Mouse (Mus musculus) testis, adult 10 weeks (tissue): Measurements from ENCODE around the gene Lsm7. TPM values are rescaled to one million over a fixed set of nuclear protein-coding genes. Genes with fewer than 3 reads are reported as not detected.

Experiments used
- polyA plus RNA-seq: library from polyadenylated mRNA; stranded (reverse); fragments of 350-450 nt; fragmentation: Illumina TruSeq; extraction: RNeasy Lipid Tissue Mini Kit (QIAGEN cat#74804); gene quantifications from one replicate; pipeline ENCODE4 v1.2.3, GENCODE M21; 2014; ENCODE audit warnings: low read depth, low replicate concordance

The Lsm7 gene
- 2.3 TPM for polyA plus RNA-seq

GRCm38 (mm10) chr10:80854913-80855748 lies at the start of gene Lsm7, which contains the start of gene Sppl2b:
TSS of gene Lsm7 (minus strand) at chr10:80855209.
TSS of gene Sppl2b (plus strand) at chr10:80855275.

DNA sequence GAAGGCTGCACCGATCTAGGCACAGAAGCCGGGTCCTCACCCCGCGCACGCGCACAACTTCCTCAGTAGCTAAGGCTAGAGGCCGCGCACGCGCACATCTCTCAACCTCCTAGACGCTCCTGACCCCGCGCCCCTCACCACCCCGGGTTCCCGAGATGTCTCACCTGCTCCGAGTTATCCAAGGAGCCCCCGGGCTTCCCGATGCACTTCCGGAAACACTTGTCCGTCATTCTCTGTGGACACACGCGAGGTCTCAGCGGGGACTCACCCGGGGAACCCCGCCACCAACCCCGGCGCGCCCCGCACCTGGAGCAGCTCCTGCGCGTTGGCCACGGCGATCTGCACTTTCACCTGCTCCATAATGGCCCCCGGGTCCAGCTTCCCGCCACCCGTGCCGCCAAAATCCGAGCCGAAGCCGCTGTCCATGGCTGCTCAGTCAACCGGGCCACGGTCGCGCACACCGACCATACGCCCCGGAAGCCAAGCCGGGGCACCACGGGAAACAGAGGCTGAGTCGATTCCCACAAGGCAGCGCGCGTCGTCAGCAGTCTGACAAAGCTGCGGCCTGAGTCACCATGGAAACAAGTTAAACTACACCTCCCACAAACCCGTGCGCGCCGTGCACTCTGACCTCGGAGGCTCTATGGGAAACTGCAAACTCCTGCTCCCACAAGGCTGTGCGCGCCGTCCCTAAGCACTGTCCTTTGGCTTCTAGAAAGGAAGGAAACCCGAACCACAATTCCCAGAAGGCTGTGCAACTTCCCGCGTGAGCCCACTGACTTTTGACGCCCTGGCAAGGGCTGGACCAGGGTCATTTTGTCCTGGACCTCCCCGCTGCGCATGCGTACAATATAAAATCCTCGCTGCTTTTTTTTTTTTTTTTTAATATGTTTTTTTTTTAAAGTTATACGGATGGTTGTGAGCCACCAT lies 45.6 kb upstream of the Lsm7 start, which contains the start of gene Timm13:
Timm13 (minus strand) TSS at position 652 of the 930 bp plus-strand sequence.

GRCm38 (mm10) chr10:80871581-80871980 lies 16.6 kb upstream of the Lsm7 start, which contains the start of gene Tmprss9:
TSS of gene Tmprss9 (plus strand) at chr10:80871848.

GRCm38 (mm10) chr10:80843931-80844547 lies 11.0 kb downstream of the Lsm7 start, which contains the start of gene Lingo3:
TSS of gene Lingo3 (minus strand) at chr10:80844039.

DNA sequence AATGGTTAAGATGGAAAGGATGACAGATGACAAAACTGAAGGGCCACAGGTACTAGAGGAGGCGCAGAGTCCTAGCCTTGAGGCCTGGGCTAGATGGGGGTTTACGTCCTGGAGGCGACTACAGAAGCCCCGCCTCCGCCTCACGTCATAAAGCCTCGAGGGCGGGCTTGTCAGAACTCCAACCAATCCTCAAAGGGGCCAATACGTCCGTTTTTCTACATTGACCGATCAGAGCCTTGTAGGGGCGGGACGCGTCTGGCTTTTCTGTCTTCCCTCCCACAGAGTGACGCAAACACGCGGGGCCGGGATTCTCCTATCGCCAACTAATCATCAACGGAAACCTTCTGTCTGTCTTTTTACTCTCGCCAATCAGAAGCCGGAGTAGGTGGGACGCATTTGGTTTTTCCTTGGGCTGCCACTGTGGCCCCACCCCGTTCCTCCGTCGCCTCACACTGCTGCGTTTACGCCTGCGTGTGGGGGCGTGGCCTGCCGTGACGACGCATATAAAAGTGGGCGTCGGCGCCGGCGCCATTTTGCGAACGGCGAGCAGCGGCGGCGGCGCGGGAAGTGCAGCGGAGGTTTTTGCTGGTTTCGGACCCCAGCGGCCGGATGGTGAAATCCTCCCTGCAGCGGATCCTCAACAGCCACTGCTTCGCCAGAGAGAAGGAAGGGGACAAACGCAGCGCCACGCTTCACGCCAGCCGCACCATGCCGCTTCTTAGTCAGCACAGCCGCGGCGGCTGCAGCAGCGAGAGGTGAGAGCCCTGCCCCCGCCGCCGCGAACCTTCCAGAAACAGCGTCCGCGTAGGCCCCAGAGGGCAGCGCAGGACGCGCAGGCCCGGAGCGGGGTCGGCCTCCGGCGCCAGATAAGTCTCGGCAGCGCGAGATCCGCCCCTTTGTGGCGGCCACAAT lies 28.6 kb downstream of the Lsm7 start, which contains the start of gene Oaz1:
Oaz1 (plus strand) TSS at position 506 of the 912 bp plus-strand sequence.

GRCm38 (mm10) chr10:80813366-80813765 lies 41.6 kb downstream of the Lsm7 start, which contains the start of gene Jsrp1:
TSS of gene Jsrp1 (minus strand) at chr10:80813498.

DNA sequence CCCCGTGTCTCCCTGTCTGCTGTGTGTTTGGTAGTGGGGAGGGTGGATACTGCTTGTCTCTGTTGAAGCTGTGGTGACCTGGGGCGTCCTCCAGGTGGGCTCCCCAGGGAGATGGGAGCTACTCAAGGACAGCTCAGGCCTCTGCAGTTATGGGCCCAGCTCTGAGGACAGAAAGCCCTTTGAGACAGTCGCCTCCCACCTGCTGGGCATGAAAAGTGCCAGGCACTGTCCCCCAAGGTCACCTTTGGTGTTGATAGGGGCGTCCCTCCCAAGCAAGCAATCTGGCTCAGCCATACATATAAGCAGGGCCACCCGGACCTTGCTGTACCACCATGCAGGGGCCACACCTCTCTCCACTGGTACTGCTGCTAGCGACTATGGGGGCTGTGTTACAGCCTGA lies 50.1 kb downstream of the Lsm7 start, which contains the start of gene Amh:
Amh (plus strand) TSS at position 328 of the 400 bp plus-strand sequence.

Other genes starting within 250 kb of the Lsm7 start
- gene Gm49322, start 249.2 kb downstream of the Lsm7 start, polyA plus RNA-seq, result not detected
- gene Csnk1g2, start 232.4 kb downstream of the Lsm7 start, polyA plus RNA-seq, result 6.7 TPM
- gene Btbd2, start 198.1 kb downstream of the Lsm7 start, polyA plus RNA-seq, result 0.13 TPM
- 1.7 TPM for gene Mknk2, start 177.1 kb downstream of the Lsm7 start, polyA plus RNA-seq
- 2.6 TPM for gene Mob3a, start 153.2 kb downstream of the Lsm7 start, polyA plus RNA-seq
- gene Izumo4, start 153.0 kb downstream of the Lsm7 start, polyA plus RNA-seq, result 20.6 TPM
- gene Ap3d1, start 112.9 kb downstream of the Lsm7 start, polyA plus RNA-seq, result 18.3 TPM
- 7.6 TPM for gene Dot1l, start 100.0 kb downstream of the Lsm7 start, polyA plus RNA-seq
- 5.3 TPM for gene Sf3a2, start 57.0 kb downstream of the Lsm7 start, polyA plus RNA-seq
- 3.8 TPM for gene Plekhj1, start 56.6 kb downstream of the Lsm7 start, polyA plus RNA-seq
- gene Amh, start 50.0 kb downstream of the Lsm7 start, polyA plus RNA-seq, result not detected
- gene Jsrp1, start 41.7 kb downstream of the Lsm7 start, polyA plus RNA-seq, result not detected
- 30.7 TPM for gene Oaz1, start 28.6 kb downstream of the Lsm7 start, polyA plus RNA-seq
- 0.06 TPM for gene Lingo3, start 11.2 kb downstream of the Lsm7 start, polyA plus RNA-seq
- 1.7 TPM for gene Sppl2b, start 66 bp upstream of the Lsm7 start, polyA plus RNA-seq
- not detected for gene Tmprss9, start 16.6 kb upstream of the Lsm7 start, polyA plus RNA-seq
- not detected for gene Timm13, start 45.8 kb upstream of the Lsm7 start, polyA plus RNA-seq
- 1.6 TPM for gene Lmnb2, start 63.0 kb upstream of the Lsm7 start, polyA plus RNA-seq
- 3.8 TPM for gene Gadd45b, start 74.9 kb upstream of the Lsm7 start, polyA plus RNA-seq
- gene Gng7, start 159.7 kb upstream of the Lsm7 start, polyA plus RNA-seq, result 0.27 TPM
- 0.17 TPM for gene Diras1, start 170.5 kb upstream of the Lsm7 start, polyA plus RNA-seq
- 0.71 TPM for gene Slc39a3, start 182.2 kb upstream of the Lsm7 start, polyA plus RNA-seq
- 3.3 TPM for gene Sgta, start 205.0 kb upstream of the Lsm7 start, polyA plus RNA-seq
- gene Thop1, start 214.8 kb upstream of the Lsm7 start, polyA plus RNA-seq, result 3.0 TPM
- 0.08 TPM for gene Creb3l3, start 243.7 kb upstream of the Lsm7 start, polyA plus RNA-seq